8 mouse cellular contexts compared by ENCODE assay signal in the genomic region with DNA sequence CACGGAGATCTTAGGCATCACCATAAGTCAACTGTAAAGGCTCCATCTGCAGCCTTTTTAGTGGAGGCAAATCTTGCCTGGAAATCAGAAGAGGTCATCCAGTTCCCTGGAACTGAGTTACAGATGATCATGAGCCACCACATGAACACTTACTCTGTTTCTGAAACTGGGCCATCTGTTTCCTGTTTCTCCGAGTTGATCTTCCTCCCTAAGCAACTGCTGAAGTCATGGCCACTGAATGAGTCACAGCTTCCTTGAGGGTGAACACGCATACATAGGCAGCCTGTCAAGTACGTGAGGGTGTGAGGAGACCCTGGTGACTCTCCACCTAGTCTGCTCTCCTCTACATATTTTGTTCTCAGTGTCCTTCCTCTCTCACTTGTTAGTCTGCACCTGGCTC. TPM values are rescaled to one million over a fixed set of nuclear protein-coding genes. Genes with fewer than 3 reads are reported as not detected.
A peak's percentile ranks its signal among the peaks of the same experiment; 100 is the strongest.
DNase-seq lines count a peak whose midpoint lies in the region; ATAC-seq lines count a peak whose summit lies in the region.

No protein-coding gene starts in this region.

- ATAC-seq in embryonic facial prominence, embryonic 14.5 days (ENCODE audit: low read depth): peak; percentile 57; the same call in 1 of the 2 replicates
- ATAC-seq in megakaryocyte progenitor cell, adult 5-6 weeks (replicated peaks; ENCODE audit: poor library complexity): peak; percentile 88

- H3K4me1 ChIP-seq in embryonic facial prominence, embryonic 14.5 days (ENCODE audit: control insufficient read depth, insufficient read depth, low read length): no peaks in the 10 kb centered on the region

- intact Hi-C loops in heart, postnatal 10 days (cut with DNase I): no loop called here

- H3K27me3 ChIP-seq in embryonic facial prominence, embryonic 14.5 days (replicated peaks; ENCODE audit: control insufficient read depth, insufficient read depth, low read length): no peaks in the 10 kb centered on the region

- no peak overlapping the region for H3K4me3 ChIP-seq in embryonic facial prominence, embryonic 14.5 days (ENCODE audit: low read depth, low read length)

- H3K36me3 ChIP-seq in embryonic facial prominence, embryonic 14.5 days (ENCODE audit: control insufficient read depth, insufficient read depth, low read length): no peaks in the 10 kb centered on the region

- H3K9ac ChIP-seq in embryonic facial prominence, embryonic 14.5 days (ENCODE audit: low read depth, low read length): no peak overlapping the region

- H3K27ac ChIP-seq in embryonic facial prominence, embryonic 14.5 days (replicated peaks; ENCODE audit: low read depth, low read length): peak overlapping the region; percentile 21; the same call in 1 of the 2 replicates

- no peaks in the 10 kb centered on the region for H3K9me3 ChIP-seq in embryonic facial prominence, embryonic 14.5 days (ENCODE audit: control insufficient read depth, low read length)

- no peak overlapping the region for H3K4me2 ChIP-seq in embryonic facial prominence, embryonic 14.5 days (ENCODE audit: low read depth, low read length)

- 43% methylated on average over 4 of the region's 4 CpGs for WGBS in embryonic facial prominence, embryonic 14.5 days

- peak; percentile 6 for DNase-seq in ovary, postnatal 14 days (ENCODE audit: low spot score)
- DNase-seq in ovary, postnatal 36 days (ENCODE audit: low spot score): no peak
- peak; percentile 75 for DNase-seq in embryonic facial prominence, embryonic 14.5 days (ENCODE audit: low spot score)
- DNase-seq in heart, postnatal 10 days: peak; percentile 62 to 65
- peak; percentile 6 to 12 for DNase-seq in layer of hippocampus, postnatal 10 days (ENCODE audit: low spot score in 2 of 2)
- peak; percentile 47 for DNase-seq in thymus, postnatal 25 days
- no peak for DNase-seq in testis, postnatal 10 days (ENCODE audit: low spot score)

RNA-seq across cellular contexts. Expression of gene Man1a, which starts 41.4 kb away (rescaled TPM):
- 11.3 and 12.8 TPM in 2 replicates for polyA plus RNA-seq in embryonic facial prominence, embryonic 14.5 days (2014; fragmentation: Nextera tagmentation; extraction: Ambion mirVana)
- 10 to 100 TPM; 25.7 to 28.1 TPM for total RNA-seq in heart, postnatal 10 days (2021)
- 10 to 100 TPM; 35.6 to 38.6 TPM for total RNA-seq in layer of hippocampus, postnatal 10 days (2021)
- total RNA-seq in megakaryocyte progenitor cell, adult 5-6 weeks (2015): 88.8 and 91.9 TPM in 2 replicates
- total RNA-seq in megakaryocyte progenitor cell, adult 5-6 weeks (2017): 58.2 and 75.7 TPM in 2 replicates

Comparison
In these comparisons a context has a peak if more than half of its experiments do, and no peak if none do; other contexts are left out.
1. DNase-seq: peak in ovary, postnatal 14 days (single experiment), embryonic facial prominence, embryonic 14.5 days (single experiment), heart, postnatal 10 days (2 of 2), layer of hippocampus, postnatal 10 days (2 of 2) and thymus, postnatal 25 days (single experiment); none in ovary, postnatal 36 days (single experiment) and testis, postnatal 10 days (single experiment).